Mouse (Mus musculus) lung, adult 2 months (tissue): ENCODE measurements at regions not wholly inside any gene's neighbourhood (a gene's known extent, or its start where the extent isn't known, plus 50 kb on each side); places are given as distances from the start of the nearest gene placed in this dataset.

Source experiments
- CTCF ChIP-seq: fragments of 200-500 bp; IDR thresholded peaks from 2 replicates; pipeline ENCODE4 v1.5.1; 2011; ENCODE audit warnings: mild to moderate bottlenecking, low read length, control low read depth; ENCODE audit not compliant: insufficient read depth
- POLR2A ChIP-seq: fragments of 200-500 bp; IDR thresholded peaks from 2 replicates; pipeline ENCODE4 v1.6.1; 2011; ENCODE audit warnings: low read depth, mild to moderate bottlenecking, control low read depth, low read length, borderline replicate concordance; ENCODE audit errors: extremely low read depth

- TF ChIP-seq CTCF (no peak), POLR2A (no peak)
These were observed 118.3 kb upstream of the Nectin3 start for GRCm38 (mm10) chr16:46616606-46617005.
